Mouse (Mus musculus): ENCODE data around the gene Grm4. TPM values are rescaled to one million over a fixed set of nuclear protein-coding genes. Genes with fewer than 3 reads are reported as not detected.

Grm4 gene
- polyA plus RNA-seq, 1 experiment = not detected

GRCm38 (mm10) chr17:27532095-27532494 lies 10.9 kb upstream of the Grm4 start:
- TF ChIP-seq GATA1 (IDR thresholded peaks at IDR 0.05; ENCODE audit: low read length) = no peak

DNA sequence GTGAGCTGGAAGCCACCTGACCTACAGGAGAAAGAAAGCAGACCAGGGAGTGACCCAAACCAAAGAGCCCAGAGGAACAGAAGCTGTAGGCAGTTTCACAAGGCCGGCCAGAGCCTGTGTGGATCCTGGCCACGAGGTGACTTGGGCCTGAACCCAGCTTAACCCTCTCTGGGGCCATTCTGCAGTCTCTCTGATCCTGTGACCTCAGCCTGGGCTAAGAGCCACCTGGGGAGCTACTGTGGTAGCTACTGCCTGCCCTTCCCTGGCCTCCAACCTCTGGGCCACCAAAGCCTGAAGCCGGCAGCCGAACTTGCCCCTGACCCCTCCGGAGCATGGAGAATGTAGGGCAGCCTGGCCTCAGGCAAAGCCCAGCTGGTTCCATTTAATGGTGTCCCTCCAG lies 7.6 kb upstream of the Grm4 start:
- no peak for TF ChIP-seq GATA1 (IDR thresholded peaks at IDR 0.05; ENCODE audit: low read length)

GRCm38 (mm10) chr17:27528030-27528429 lies 6.8 kb upstream of the Grm4 start:
- TF ChIP-seq GATA1 (IDR thresholded peaks at IDR 0.05; ENCODE audit: low read length) = no peak

GRCm38 (mm10) chr17:27527188-27527587 lies 6.0 kb upstream of the Grm4 start:
- no peak for TF ChIP-seq GATA1 (IDR thresholded peaks at IDR 0.05; ENCODE audit: low read length)

GRCm38 (mm10) chr17:27523121-27523520 lies 1.9 kb upstream of the Grm4 start:
- no peak for TF ChIP-seq GATA1 (IDR thresholded peaks at IDR 0.05; ENCODE audit: low read length)

DNA sequence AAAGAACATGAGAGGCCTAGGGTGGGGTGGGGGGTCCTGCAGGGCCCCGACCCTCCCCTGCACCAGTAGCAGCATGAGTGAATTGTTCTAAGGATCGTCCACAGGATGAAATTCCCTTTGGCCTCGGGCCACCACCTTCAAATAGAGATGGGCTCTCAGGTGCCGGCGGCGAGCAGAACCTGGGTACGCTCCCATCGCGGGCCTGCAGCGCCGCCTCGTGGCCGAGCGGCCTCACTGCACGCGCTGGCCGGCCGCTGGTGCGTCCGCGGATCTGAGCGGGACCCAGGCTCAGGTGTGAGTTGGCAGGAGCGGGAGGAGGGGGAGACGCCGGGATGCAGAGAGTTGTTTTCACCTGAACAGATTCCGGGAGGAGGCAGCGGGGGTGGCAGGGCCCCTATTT lies 646 bp downstream of the Grm4 start:
- TF ChIP-seq GATA1 (IDR thresholded peaks at IDR 0.05; ENCODE audit: low read length) = no peak

DNA sequence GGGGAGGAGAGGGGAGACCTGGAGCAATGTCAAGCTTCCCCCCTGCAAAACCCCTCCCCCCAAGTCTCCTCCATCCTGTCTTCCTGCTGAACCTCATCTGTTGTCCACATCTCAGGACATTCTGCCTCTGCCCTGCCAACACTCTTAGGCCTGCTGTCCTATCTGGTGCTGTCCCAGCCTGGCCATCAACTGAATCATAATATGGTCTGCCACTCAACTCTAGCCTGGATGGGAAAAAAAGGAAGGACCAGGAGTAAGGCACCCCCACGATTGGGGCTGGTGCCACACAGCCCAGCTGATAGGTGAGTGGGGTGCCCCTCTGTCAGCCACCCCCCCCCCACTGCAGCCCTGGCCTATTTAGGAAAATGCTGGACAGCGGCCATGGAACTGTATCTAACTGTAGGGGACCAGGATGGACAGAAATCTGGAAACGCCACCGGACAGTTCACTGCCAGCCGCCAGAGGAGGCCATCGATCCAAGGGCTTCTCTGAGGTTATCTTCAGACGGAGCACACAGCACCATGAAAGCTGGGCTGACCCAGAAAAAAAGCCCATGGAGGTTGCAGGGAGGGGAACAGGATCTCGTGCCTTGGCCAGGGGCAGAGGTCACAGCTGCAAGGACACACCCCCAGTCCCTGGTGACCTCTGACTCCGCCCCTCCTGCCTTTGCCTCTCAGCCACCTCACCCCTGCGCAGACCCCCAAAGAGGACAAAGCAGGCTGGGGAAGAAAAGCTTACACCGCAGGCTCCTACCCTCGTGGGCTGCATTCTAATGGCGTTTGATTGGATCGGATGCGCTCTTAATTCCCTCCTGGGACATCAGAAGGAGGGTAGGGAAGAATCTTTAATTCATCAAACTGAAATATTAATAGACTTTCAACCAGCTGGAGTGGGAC lies 2.3 kb downstream of the Grm4 start:
- no peak for TF ChIP-seq GATA1 (IDR thresholded peaks at IDR 0.05; ENCODE audit: low read length)

DNA sequence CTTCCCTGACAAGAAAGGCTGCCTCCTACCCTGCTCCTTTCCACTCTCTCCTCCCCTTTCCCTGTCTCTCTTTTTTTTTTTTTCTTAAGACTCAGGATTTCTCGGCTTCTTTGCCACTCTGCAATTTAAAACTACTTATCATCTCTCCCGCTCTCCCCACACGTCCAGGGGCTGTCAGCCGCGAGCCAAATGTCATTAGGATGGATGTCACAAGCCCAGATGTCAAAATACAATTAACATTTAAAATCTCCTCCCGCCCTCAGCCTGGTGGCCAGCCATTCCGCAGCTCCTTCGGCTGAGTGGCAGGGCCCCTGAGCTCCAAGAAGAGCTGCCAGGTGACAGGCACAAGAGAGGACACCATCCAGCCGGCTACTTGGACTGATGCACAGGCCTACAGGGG lies 2.9 kb downstream of the Grm4 start:
- TF ChIP-seq GATA1 (IDR thresholded peaks at IDR 0.05; ENCODE audit: low read length) = no peak

DNA sequence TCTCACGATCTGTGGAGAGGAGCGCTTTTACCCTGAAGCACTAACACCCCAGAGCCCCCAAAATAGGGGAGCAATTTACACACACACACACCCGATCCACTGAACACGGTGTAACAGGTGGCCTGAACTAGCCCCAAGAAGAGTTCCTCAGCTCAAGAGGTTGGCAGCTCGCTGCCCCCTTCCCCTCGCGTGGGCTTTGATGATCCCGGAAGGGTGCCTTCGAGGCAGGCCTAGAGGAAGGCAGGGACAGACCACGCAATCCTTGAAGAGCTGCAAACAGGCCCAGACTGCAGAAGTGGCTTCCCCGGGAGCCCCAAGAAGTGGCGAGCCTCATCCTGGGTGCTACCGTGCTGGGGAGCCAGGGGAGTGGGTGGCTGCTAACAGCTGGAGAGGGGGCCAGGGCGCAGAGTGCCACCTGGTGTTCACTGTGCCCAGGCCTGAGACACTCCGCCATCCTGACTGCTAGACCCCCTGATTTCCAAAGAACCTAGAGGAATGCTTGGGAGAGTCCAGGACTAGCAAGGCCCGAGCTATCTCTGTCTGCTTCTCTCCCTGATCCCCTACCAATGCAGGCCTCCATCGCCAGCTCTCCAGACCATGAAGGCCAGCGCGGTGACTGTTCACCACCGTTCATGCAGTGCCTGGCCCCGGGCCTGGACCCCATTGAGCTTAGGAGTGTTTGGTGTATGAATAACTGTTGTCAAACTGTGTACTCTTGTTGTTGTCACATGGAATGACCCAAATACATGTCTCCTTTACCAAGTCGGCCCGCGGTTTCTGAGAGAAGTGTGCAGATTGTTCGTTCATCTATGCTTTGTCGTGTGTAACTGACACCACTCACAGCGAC lies 7.1 kb downstream of the Grm4 start:
- no peak for TF ChIP-seq GATA1 (IDR thresholded peaks at IDR 0.05; ENCODE audit: low read length)

GRCm38 (mm10) chr17:27513279-27513915 lies 7.8 kb downstream of the Grm4 start:
- TF ChIP-seq GATA1 (IDR thresholded peaks at IDR 0.05; ENCODE audit: low read length) = no peak

DNA sequence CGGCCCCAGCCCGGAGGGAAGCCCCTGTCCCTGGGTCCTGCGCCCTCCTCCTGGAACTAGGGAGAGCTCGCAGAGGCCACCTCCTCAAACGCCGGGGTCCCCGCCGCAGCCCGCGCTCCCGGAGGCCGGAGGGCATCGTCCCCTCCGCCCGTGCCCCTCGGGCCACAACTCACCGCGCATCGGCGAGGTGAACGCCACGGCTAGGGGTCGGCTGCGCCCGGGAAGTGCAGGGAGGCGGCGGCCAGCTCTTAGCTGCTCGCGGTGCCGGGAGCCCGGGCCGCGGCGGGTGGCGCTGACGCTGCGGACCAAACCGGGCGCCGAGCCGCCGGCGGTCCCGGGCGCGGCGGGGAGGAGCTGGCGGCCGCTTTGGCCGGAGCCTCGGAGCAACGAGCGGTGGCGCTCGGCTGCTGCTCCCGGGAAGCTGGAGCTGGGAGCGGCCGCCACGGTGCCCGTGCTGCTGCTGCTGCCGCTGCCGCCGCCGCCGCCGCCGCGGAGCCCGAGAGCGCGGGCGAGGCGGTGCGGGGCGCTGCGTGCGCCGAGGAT lies 8.5 kb downstream of the Grm4 start:
- TF ChIP-seq GATA1 (IDR thresholded peaks at IDR 0.05; ENCODE audit: low read length) = no peak

- no peak for TF ChIP-seq GATA1 (IDR thresholded peaks at IDR 0.05; ENCODE audit: low read length)
Measured at GRCm38 (mm10) chr17:27511865-27512618, 9.2 kb downstream of the Grm4 start.

DNA sequence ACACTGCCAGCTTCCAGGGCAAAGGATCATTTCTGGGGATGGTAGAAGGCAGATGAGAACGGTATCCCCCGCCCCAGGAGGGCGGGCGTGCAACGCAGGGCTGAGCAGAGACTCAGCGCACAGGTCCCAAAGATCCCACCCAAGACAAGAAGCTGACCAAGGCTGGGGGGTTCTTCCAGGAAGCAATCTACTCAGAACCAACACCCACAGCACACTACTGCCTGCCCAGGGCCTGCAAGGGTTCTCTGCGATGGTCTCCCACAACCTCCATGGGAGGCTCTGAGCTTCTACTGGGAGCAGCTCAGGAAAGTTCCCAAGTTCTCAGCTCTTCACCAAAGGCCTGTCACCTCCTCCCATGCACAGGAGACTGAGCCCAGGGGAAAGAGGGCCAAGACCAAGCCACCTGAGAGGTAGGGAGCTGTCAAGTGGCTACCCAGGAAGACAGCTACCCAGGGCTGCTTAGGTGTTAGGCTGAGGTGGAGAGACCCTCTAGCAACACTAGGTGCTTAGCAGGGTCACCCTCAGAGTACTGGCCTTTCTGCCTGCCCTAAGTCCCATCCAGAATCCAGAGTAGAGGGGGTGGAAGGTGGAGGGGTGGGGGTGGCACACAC lies 10.0 kb downstream of the Grm4 start:
- TF ChIP-seq GATA1 (IDR thresholded peaks at IDR 0.05; ENCODE audit: low read length) = no peak

DNA sequence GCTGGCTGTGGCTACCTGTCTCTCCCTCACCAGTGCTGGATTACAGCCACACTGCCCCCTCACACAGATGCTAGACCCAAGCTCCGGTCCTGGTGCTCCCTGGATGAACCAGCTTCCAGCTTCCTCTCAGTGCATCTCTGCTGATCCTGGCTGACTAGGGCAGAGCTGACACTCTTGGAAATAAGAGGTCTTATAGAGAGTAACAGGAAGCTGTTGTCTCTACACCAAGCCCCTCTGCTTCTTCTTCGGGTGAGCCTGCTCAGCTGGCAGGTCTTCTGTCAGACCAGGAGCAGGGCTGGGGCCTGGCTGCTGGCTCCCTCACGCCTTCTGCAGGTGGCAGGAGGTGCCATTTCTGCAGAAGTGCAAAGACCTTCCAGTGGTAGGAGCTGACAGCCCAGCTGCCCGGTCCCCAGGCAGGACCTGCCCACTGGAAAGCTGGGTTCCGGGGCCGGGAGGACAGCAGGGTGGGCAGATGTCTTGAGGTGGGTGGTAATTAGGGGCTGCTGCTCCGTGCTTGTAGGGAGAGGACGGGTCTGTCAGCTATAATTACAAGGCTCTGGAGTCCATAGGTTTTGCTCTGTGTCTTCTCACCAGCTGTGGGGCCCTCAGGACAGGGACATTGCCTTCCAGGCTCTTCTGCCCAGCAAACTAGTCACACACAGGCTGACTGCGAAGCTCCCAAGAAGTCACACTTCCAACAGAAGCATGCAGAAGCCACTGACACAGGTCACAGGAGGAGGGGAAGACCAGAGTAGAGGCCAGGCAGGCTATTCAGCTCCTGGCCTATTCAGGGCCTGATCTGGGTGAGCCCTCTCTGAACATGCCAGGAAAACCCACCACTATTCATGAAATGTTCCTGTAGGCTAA lies 10.7 kb downstream of the Grm4 start:
- no peak for TF ChIP-seq GATA1 (IDR thresholded peaks at IDR 0.05; ENCODE audit: low read length)

Measured in G1E-ER4 (cell line).